Mouse (Mus musculus) Patski (cell line): ENCODE results near the gene Trim38. TPM values are rescaled to one million over a fixed set of nuclear protein-coding genes. Genes with fewer than 3 reads are reported as not detected.

Experiments
- ATAC-seq: fragments of 100-300 bp; one replicate; pipeline ENCODE4 v1.8.0; 2021
- CTCF ChIA-PET: fragments of 350-600 bp; sonication (Branson Sonifier 250); formaldehyde crosslinking; loops from one replicate; lab custom pipeline; 2022; ENCODE audit warnings: inconsistent platforms; lab: Charles Lee
- POLR2A ChIA-PET: fragments of 350-600 bp; sonication (Branson Sonifier 250); formaldehyde crosslinking; loops from one replicate; lab custom pipeline; 2022; ENCODE audit warnings: antibody characterized with exemption, inconsistent platforms; lab: Charles Lee
- DNase-seq: peaks from one replicate; pipeline ENCODE4 v3.0.0-alpha.2; 2011; ENCODE audit warnings: low read depth, low spot score
- H3K27me3 ChIP-seq: fragments of 371-371 bp; one replicate; pipeline ENCODE4 v1.5.1; 2021
- CTCF ChIP-seq: fragments of 100-300 bp; IDR thresholded peaks from one replicate; pipeline ENCODE4 v1.5.1; 2021
- in situ Hi-C: fragments of 300-500 bp; cut with MboI; formaldehyde crosslinking; loops from 3 replicates; pipeline ENCODE4 v1.11.1; 2018; ENCODE audit warnings: low pct_unique_long_range_greater_than_20kb, mixed read lengths
- polyA plus RNA-seq: library from polyadenylated mRNA; unstranded; gene quantifications from one replicate; pipeline ENCODE4 v1.2.3, GENCODE M21; 2021

Gene Trim38
- polyA plus RNA-seq, 1 experiment from 2014 or later: not detected

DNA sequence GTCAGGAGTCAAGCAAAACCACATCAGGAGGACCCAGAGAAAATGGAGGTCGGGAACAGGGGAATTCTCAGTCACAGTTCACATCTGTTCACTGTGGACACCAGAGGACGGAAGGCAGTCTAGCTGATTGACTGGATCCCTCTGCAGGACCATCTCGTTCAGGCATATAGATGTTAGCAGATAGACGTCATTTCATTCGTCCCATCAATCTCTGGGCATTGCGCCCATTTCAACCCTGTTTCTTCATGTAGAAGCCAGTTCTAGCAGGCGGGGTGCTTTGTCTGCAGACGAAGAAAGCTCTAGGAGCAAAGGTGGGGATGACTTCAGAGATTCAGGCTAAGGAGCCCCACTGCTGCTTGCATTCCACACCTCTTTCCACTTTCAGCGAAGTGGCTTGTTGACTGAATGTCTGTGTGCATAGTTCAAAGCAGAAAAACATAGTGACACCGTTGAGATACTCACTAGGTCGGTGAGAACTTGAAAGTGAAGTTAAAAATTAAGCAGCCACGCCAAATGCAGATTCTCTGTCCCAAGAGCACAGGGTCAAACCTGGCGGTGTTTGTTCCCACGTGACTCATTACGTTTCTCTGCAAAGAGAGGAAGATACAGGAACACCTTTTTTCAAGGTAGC lies 36.8 kb downstream of the Trim38 start, which contains the start of gene Slc17a2:
Slc17a2 (plus strand) TSS at position 572 of the 631 bp plus-strand sequence.
- ChIA-PET CTCF (interaction anchor here (0.9 kb wide), 1 partner anchor 14 kb away, joined by 4 read pairs; no protein-coding TSS in a partner anchor), POLR2A (no interaction called here)
- ATAC-seq (no peak), DNase-seq (no peak)
- TF ChIP-seq CTCF: no peak
- in situ Hi-C loops: no loop called here
- H3K27me3 ChIP-seq: peaks cover 39% of the 10 kb centered on the region

DNA sequence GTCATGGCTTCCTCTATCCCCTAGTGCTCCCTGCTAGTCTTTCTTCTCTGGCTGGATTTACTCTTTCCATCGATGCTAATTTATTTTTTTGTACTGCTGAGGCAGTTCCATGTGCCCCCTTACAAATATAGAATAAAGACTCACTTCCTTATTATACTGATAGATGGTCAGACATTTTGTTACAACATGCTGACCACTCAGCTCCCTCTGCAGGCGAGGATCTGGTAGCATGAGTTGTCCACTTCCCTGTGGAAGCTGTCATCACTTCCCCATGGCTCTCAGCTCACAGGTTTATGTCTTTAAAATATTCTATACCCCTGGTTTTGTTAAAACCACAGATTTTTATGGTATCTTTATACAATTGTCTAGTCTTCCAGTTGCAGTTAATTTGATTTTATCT lies 46.4 kb downstream of the Trim38 start:
- in situ Hi-C loops: no loop called here
- TF ChIP-seq CTCF: peak; percentile 45
- H3K27me3 ChIP-seq: peaks cover 34% of the 10 kb centered on the region
- ChIA-PET POLR2A (no interaction called here), CTCF (interaction anchor here (1.1 to 1.8 kb wide), 2 partner anchors 12 to 23 kb away, joined by 3 to 5 read pairs; no protein-coding TSS in a partner anchor)
- DNase-seq: no peak
- no peak for ATAC-seq

DNA sequence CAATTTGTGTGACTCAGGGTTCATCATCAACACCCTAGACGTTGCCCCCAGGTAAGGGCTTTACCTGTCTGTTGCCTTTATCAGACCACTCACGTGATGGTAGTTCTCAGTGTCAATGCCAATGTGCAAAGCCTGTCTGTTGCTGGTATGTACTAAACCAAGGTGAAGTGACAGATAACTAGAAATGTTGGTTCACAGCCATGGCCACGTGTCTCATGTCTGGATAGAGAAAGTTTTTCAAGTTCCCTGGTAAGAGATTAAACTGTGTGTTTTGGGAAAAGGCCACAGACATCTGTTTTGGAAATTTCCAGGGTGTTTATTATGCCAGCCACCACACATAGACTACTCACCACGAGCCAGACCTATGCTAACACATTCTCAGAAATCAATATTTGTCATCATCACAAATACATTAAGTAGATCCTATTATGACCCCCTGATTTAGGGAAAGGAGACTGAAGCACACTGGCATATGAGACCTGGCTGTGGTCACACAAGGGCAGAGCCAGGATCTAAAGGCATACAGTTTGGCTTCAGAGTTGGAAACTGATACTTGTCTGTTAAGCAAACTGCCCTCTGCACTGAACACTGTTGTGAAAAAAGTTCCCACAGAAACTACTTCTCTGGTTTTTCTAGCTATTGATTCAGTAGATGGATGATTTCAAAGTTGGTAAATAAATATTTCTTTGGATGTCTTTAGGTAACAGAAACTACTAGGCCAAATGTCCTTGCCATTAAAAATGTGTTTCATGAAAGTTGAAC lies 50.6 kb downstream of the Trim38 start:
- ATAC-seq (no peak), DNase-seq (no peak)
- peaks cover 36% of the 10 kb centered on the region for H3K27me3 ChIP-seq
- POLR2A ChIA-PET: interaction anchor here (1.4 kb wide), 1 partner anchor 65 kb away, joined by 3 read pairs; no protein-coding TSS in a partner anchor
- CTCF ChIA-PET: no interaction called here
- TF ChIP-seq CTCF: no peak
- in situ Hi-C loops: no loop called here

DNA sequence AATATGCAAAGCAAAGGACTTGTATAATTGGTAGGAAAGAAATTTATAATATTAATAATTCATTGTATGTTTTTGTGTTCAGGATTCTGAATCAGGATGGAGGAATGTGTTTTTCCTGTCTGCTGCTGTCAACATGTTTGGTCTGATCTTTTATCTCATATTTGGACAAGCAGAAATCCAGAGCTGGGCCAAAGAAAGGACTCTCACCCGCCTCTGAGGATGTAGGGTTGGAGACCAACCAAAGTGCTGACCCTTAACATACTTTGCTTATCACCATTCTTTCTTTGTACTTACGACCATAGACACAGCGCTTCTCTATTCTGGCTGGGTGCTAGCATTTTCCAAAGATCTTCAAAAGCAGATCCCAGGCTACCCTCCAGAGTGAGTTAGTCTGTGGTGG lies 52.5 kb downstream of the Trim38 start:
- POLR2A ChIA-PET: no interaction called here
- CTCF ChIA-PET: no interaction called here
- no peak for TF ChIP-seq CTCF

GRCm38 (mm10) chr13:23826606-23827005 lies 56.9 kb downstream of the Trim38 start:
- DNase-seq (no peak), ATAC-seq (no peak)
- no peak for TF ChIP-seq CTCF
- peaks cover 39% of the 10 kb centered on the region for H3K27me3 ChIP-seq
- POLR2A ChIA-PET: no interaction called here
- in situ Hi-C loops: no loop called here
- CTCF ChIA-PET: no interaction called here

More for the DNA sequence above, 52.5 kb downstream of the Trim38 start:
- in situ Hi-C loops: no loop called here
- DNase-seq (no peak), ATAC-seq (no peak)
- peaks cover 41% of the 10 kb centered on the region for H3K27me3 ChIP-seq

- ChIA-PET CTCF (interaction anchor here (0.9 to 1.6 kb wide), 6 partner anchors 93 to 486 kb away, joined by 3 to 7 read pairs (median 4); no protein-coding TSS in a partner anchor), POLR2A (no interaction called here)
- in situ Hi-C loops: no loop called here
- H3K27me3 ChIP-seq: peaks cover 14% of the 10 kb centered on the region
- peak; percentile 76 for TF ChIP-seq CTCF
- peak; percentile 15 for DNase-seq
- ATAC-seq: no peak
These were observed 63.3 kb downstream of the Trim38 start for GRCm38 (mm10) chr13:23833053-23833452.

GRCm38 (mm10) chr13:23834836-23835235 lies 65.1 kb downstream of the Trim38 start:
- in situ Hi-C loops: loop anchor here (5.0 kb wide), 1 partner anchor 462 kb away; no protein-coding TSS in a partner anchor
- ChIA-PET CTCF (no interaction called here), POLR2A (no interaction called here)
- ATAC-seq (no peak), DNase-seq (no peak)
- peaks cover 16% of the 10 kb centered on the region for H3K27me3 ChIP-seq
- TF ChIP-seq CTCF: no peak

- no peak for TF ChIP-seq CTCF
- ATAC-seq: no peak
- POLR2A ChIA-PET: no interaction called here
- in situ Hi-C loops: loop anchor here (5.0 kb wide), 1 partner anchor 461 kb away; no protein-coding TSS in a partner anchor
- no peak for DNase-seq
- CTCF ChIA-PET: no interaction called here
- H3K27me3 ChIP-seq: peaks cover 20% of the 10 kb centered on the region
These were observed 66.9 kb downstream of the Trim38 start for GRCm38 (mm10) chr13:23836630-23837029.

- DNase-seq (no peak), ATAC-seq (no peak)
- in situ Hi-C loops: loop anchor here (5.0 kb wide), 1 partner anchor 458 kb away; no protein-coding TSS in a partner anchor
- ChIA-PET POLR2A (no interaction called here), CTCF (interaction anchor here (0.9 kb wide), 1 partner anchor 14 kb away, joined by 3 read pairs; no protein-coding TSS in a partner anchor)
- peaks cover 27% of the 10 kb centered on the region for H3K27me3 ChIP-seq
- TF ChIP-seq CTCF: no peak
These were observed 69.6 kb downstream of the Trim38 start, which contains the start of gene Slc17a3 for GRCm38 (mm10) chr13:23839308-23839707. Gene Slc17a3 (plus strand): TSS chr13:23839434.

Other genes with a start within 250 kb of the Trim38 start
- 7.0 TPM for gene Hist1h4h, start 238.9 kb upstream of the Trim38 start, polyA plus RNA-seq
- gene Hist1h2af, start 236.0 kb upstream of the Trim38 start, polyA plus RNA-seq: 1.3 TPM
- 1.7 TPM for gene Hist1h3g, start 234.5 kb upstream of the Trim38 start, polyA plus RNA-seq
- 2.1 TPM for gene Hist1h2bh, start 226.5 kb upstream of the Trim38 start, polyA plus RNA-seq
- gene Hist1h3f, start 225.9 kb upstream of the Trim38 start, polyA plus RNA-seq: 0.49 TPM
- not detected for gene Hist1h4f, start 218.3 kb upstream of the Trim38 start, polyA plus RNA-seq
- 2.1 TPM for gene Hist1h1d, start 216.7 kb upstream of the Trim38 start, polyA plus RNA-seq
- 0.56 TPM for gene Hist1h3e, start 207.5 kb upstream of the Trim38 start, polyA plus RNA-seq
- gene Hist1h2ae, start 198.7 kb upstream of the Trim38 start, polyA plus RNA-seq: 0.72 TPM
- gene Hist1h2bg, start 198.5 kb upstream of the Trim38 start, polyA plus RNA-seq: 12.9 TPM
- 2.0 TPM for gene Hist1h2bf, start 195.7 kb upstream of the Trim38 start, polyA plus RNA-seq
- 1.0 TPM for gene Hist1h2ad, start 195.5 kb upstream of the Trim38 start, polyA plus RNA-seq
- gene Hist1h3d, start 194.2 kb upstream of the Trim38 start, polyA plus RNA-seq: 1.4 TPM
- gene Hist1h4d, start 188.3 kb upstream of the Trim38 start, polyA plus RNA-seq: 0.36 TPM
- gene Hist1h2be, start 148.8 kb upstream of the Trim38 start, polyA plus RNA-seq: 2.9 TPM
- 1.6 TPM for gene Hist1h1e, start 147.4 kb upstream of the Trim38 start, polyA plus RNA-seq
- gene Hist1h2ac, start 86.0 kb upstream of the Trim38 start, polyA plus RNA-seq: 0.92 TPM
- 60.2 TPM for gene Hist1h2bc, start 85.7 kb upstream of the Trim38 start, polyA plus RNA-seq
- gene Hist1h1t, start 74.1 kb upstream of the Trim38 start, polyA plus RNA-seq: 4.6 TPM
- gene Hist1h4c, start 71.5 kb upstream of the Trim38 start, polyA plus RNA-seq: 0.36 TPM
- gene Hfe, start 59.1 kb upstream of the Trim38 start, polyA plus RNA-seq: 5.8 TPM
- gene Hist1h1c, start 31.1 kb upstream of the Trim38 start, polyA plus RNA-seq: 245 TPM
- 0.73 TPM for gene Hist1h3c, start 24.3 kb upstream of the Trim38 start, polyA plus RNA-seq
- 0.41 TPM for gene Hist1h2bb, start 23.2 kb upstream of the Trim38 start, polyA plus RNA-seq
- gene Hist1h2ab, start 18.8 kb upstream of the Trim38 start, polyA plus RNA-seq: 0.40 TPM
- gene Hist1h3b, start 17.6 kb upstream of the Trim38 start, polyA plus RNA-seq: 0.65 TPM
- 2.0 TPM for gene Hist1h4b, start 12.9 kb upstream of the Trim38 start, polyA plus RNA-seq
- 0.13 TPM for gene Hist1h4a, start 8.7 kb upstream of the Trim38 start, polyA plus RNA-seq
- 0.18 TPM for gene Hist1h3a, start 7.5 kb upstream of the Trim38 start, polyA plus RNA-seq
- gene Hist1h1a, start 6.2 kb upstream of the Trim38 start, polyA plus RNA-seq: 1.2 TPM
- not detected for gene Slc17a2, start 37.1 kb downstream of the Trim38 start, polyA plus RNA-seq
- 0.06 TPM for gene Slc17a3, start 69.5 kb downstream of the Trim38 start, polyA plus RNA-seq
- gene Slc17a1, start 97.8 kb downstream of the Trim38 start, polyA plus RNA-seq: 15.2 TPM
- gene Slc17a4, start 145.1 kb downstream of the Trim38 start, polyA plus RNA-seq: 0.22 TPM
- not detected for gene Hist1h2ba, start 164.2 kb downstream of the Trim38 start, polyA plus RNA-seq
- not detected for gene Hist1h2aa, start 164.5 kb downstream of the Trim38 start, polyA plus RNA-seq
- gene Scgn, start 221.3 kb downstream of the Trim38 start, polyA plus RNA-seq: 0.21 TPM